Mouse (Mus musculus) MEL (cell line): ENCODE measurements around the gene Prl7a2. TPM values are rescaled to one million over a fixed set of nuclear protein-coding genes. Genes with fewer than 3 reads are reported as not detected.

Experiments used
- polyA plus RNA-seq, 2 experiments: library from polyadenylated mRNA; stranded (reverse) in 1 of 2; unstranded in 1 of 2; fragments of >175 nt in 1 of 2; fragments of >200 nt in 1 of 2; gene quantifications; 2 replicates each; pipeline versions ENCODE4 v1.2.1 to v1.2.4; 2012; ENCODE audit warnings: low replicate concordance in 2 of 2, low read depth in 1 of 2; ENCODE audit not compliant: insufficient read length in 2 of 2, insufficient read depth in 1 of 2, missing spikeins in 1 of 2
- total RNA-seq: library from RNA; depleted of rRNA; stranded (reverse); fragments of 300-350 nt; gene quantifications from 2 replicates; pipeline ENCODE4 v1.2.3, GENCODE M21; 2012; rRNA removed

Gene Prl7a2
- total and polyA plus RNA-seq, 3 experiments = not detected

Other genes with a start within 250 kb of the Prl7a2 start
- not detected in 2 replicates for gene Prl8a6, start 229.3 kb downstream of the Prl7a2 start, total RNA-seq
- gene Prl8a6, start 229.3 kb downstream of the Prl7a2 start, polyA plus RNA-seq = not detected
- not detected in 2 replicates for gene Prl8a8, start 154.8 kb downstream of the Prl7a2 start, total RNA-seq
- not detected for gene Prl8a8, start 154.8 kb downstream of the Prl7a2 start, polyA plus RNA-seq
- gene Prl8a9, start 103.4 kb downstream of the Prl7a2 start, total RNA-seq = not detected in 2 replicates
- not detected for gene Prl8a9, start 103.4 kb downstream of the Prl7a2 start, polyA plus RNA-seq
- gene Prl8a1, start 85.9 kb downstream of the Prl7a2 start, total RNA-seq = not detected in 2 replicates
- gene Prl8a1, start 85.9 kb downstream of the Prl7a2 start, polyA plus RNA-seq = not detected
- gene Prl7b1, start 57.5 kb downstream of the Prl7a2 start, total RNA-seq = not detected in 2 replicates
- gene Prl7b1, start 57.5 kb downstream of the Prl7a2 start, polyA plus RNA-seq = not detected
- not detected in 2 replicates for gene Prl7a1, start 25.5 kb downstream of the Prl7a2 start, total RNA-seq
- gene Prl7a1, start 25.5 kb downstream of the Prl7a2 start, polyA plus RNA-seq = not detected
- gene Prl7d1, start 48.7 kb upstream of the Prl7a2 start, total RNA-seq = not detected in 2 replicates
- gene Prl7d1, start 48.7 kb upstream of the Prl7a2 start, polyA plus RNA-seq = not detected
- not detected in 2 replicates for gene Prl7c1, start 112.8 kb upstream of the Prl7a2 start, total RNA-seq
- gene Prl7c1, start 112.8 kb upstream of the Prl7a2 start, polyA plus RNA-seq = not detected
- gene Prl2a1, start 133.6 kb upstream of the Prl7a2 start, total RNA-seq = not detected in 2 replicates
- not detected for gene Prl2a1, start 133.6 kb upstream of the Prl7a2 start, polyA plus RNA-seq
- not detected in 2 replicates for gene Prl2c1, start 181.3 kb upstream of the Prl7a2 start, total RNA-seq
- gene Prl2c1, start 181.3 kb upstream of the Prl7a2 start, polyA plus RNA-seq = not detected